ENCODE assay signal across 8 mouse cellular contexts in genomic region chr16:44332861-44333284, GRCm38 (mm10). TPM values are rescaled to one million over a fixed set of nuclear protein-coding genes. Genes with fewer than 3 reads are reported as not detected.
DNase-seq lines count a peak whose midpoint lies in the region; ATAC-seq and TF ChIP-seq lines count a peak whose summit lies in the region.

Sidt1 (minus strand) TSS chr16:44333196.

- no peak for ATAC-seq in heart, embryonic 16.5 days (replicated peaks; ENCODE audit: extremely low read depth, insufficient read depth, low FRiP score)
- peak; percentile 78 for ATAC-seq in megakaryocyte, adult 5-6 weeks (ENCODE audit: poor library complexity, severe bottlenecking)

- DNase-seq in testis, postnatal 10 days (ENCODE audit: low spot score), result no peak
- peak in 1 of 2 experiments; percentile 48 for DNase-seq in left cerebral cortex, adult 2 months (ENCODE audit: extremely low spot score in 1 of 2, low spot score in 2 of 2)
- DNase-seq in spleen, adult 12 weeks (ENCODE audit: low spot score), result peak; percentile 19
- DNase-seq in yolk sac, embryonic 10.5 days (ENCODE audit: low spot score), result no peak

- no peak for TF ChIP-seq CTCF in testis, adult 2 months (IDR thresholded peaks at IDR 0.05; ENCODE audit: control insufficient read depth, insufficient read depth, insufficient replicate concordance, low read depth, low read length)
- TF ChIP-seq CTCF in cortical plate, adult 2 months (IDR thresholded peaks at IDR 0.05; ENCODE audit: extremely low read depth, insufficient read depth, low read length), result no peak
- TF ChIP-seq CTCF in left cerebral cortex, adult 2 months (IDR thresholded peaks at IDR 0.05), result no peak; the same call in 1 of the 2 replicates

- 6% methylated on average over 15 of the region's 15 CpGs for WGBS in heart, embryonic 16.5 days

- no peak for TF ChIP-seq POLR2A in testis, adult 2 months (IDR thresholded peaks at IDR 0.05; ENCODE audit: control insufficient read depth, low read depth, low read length)
- TF ChIP-seq POLR2A in cortical plate, adult 2 months (IDR thresholded peaks at IDR 0.05; ENCODE audit: extremely low read depth, insufficient read depth, low read length), result peak; percentile 37; the same call in 1 of the 2 replicates

- peaks cover 6% of the 10 kb centered on the region for H3K4me1 ChIP-seq in testis, adult 2 months (ENCODE audit: control insufficient read depth, insufficient read depth, low read length)
- H3K4me1 ChIP-seq in cortical plate, adult 2 months (ENCODE audit: control insufficient read depth, insufficient read depth, low read length), result no peaks in the 10 kb centered on the region
- H3K4me1 ChIP-seq in heart, embryonic 16.5 days (ENCODE audit: control insufficient read depth, insufficient read depth, low read length), result peaks cover 10% of the 10 kb centered on the region

- peak within 1 kb of the TSS; percentile 61 for H3K4me3 ChIP-seq in testis, adult 2 months (ENCODE audit: control insufficient read depth, low read depth, low read length)
- H3K4me3 ChIP-seq in cortical plate, adult 2 months (ENCODE audit: insufficient read depth, low read length), result peak within 1 kb of the TSS; percentile 73
- peak within 1 kb of the TSS; percentile 58 for H3K4me3 ChIP-seq in heart, embryonic 16.5 days (ENCODE audit: low read length)
- H3K4me3 ChIP-seq in left cerebral cortex, adult 2 months, result peak within 1 kb of the TSS; percentile 62

- intact Hi-C loops in left cerebral cortex, adult 2 months (cut with DNase I), result loop anchor here (5.0 kb wide), 1 partner anchor 66 kb away; no protein-coding TSS in a partner anchor

- no peaks in the 10 kb centered on the region; the same call in 1 of the 2 replicates for H3K9me3 ChIP-seq in heart, embryonic 16.5 days (replicated peaks; ENCODE audit: control insufficient read depth, low read length)

- H3K27me3 ChIP-seq in testis, adult 2 months (ENCODE audit: control insufficient read depth, insufficient read depth, low read length), result no peaks in the 10 kb centered on the region
- peaks cover 12% of the 10 kb centered on the region for H3K27me3 ChIP-seq in heart, embryonic 16.5 days (ENCODE audit: control insufficient read depth, insufficient read depth, low read length)

- H3K4me2 ChIP-seq in heart, embryonic 16.5 days (ENCODE audit: low read depth, low read length), result peak within 1 kb of the TSS; percentile 82

- H3K27ac ChIP-seq in testis, adult 2 months (ENCODE audit: control insufficient read depth, insufficient read depth, low read depth, low read length), result no peak within 1 kb of the TSS
- peak within 1 kb of the TSS; percentile 97 for H3K27ac ChIP-seq in cortical plate, adult 2 months (ENCODE audit: insufficient read depth, low read length)
- H3K27ac ChIP-seq in heart, embryonic 16.5 days (ENCODE audit: low read length), result no peak within 1 kb of the TSS
- H3K27ac ChIP-seq in left cerebral cortex, adult 2 months, result peak within 1 kb of the TSS; percentile 96

- peak within 1 kb of the TSS; percentile 58 for H3K9ac ChIP-seq in heart, embryonic 16.5 days (ENCODE audit: low read length)

- no peaks in the 10 kb centered on the region for H3K36me3 ChIP-seq in testis, adult 2 months (ENCODE audit: control insufficient read depth, insufficient read depth, low read length)
- H3K36me3 ChIP-seq in heart, embryonic 16.5 days (ENCODE audit: control insufficient read depth, insufficient read depth), result no peaks in the 10 kb centered on the region

RNA-seq across cellular contexts. Expression of gene Sidt1, which starts in this region (rescaled TPM):
- 0.15 and 0.32 TPM in 2 replicates for polyA plus RNA-seq in testis, adult 2 months (2012; rRNA removed)
- polyA plus RNA-seq in cortical plate, adult 2 months (2012; rRNA removed), result 60.0 and 67.5 TPM in 2 replicates
- polyA plus RNA-seq in heart, embryonic 16.5 days (2015; fragmentation: Nextera tagmentation; extraction: Ambion mirVana), result 0.64 and 0.80 TPM in 2 replicates
- total RNA-seq in left cerebral cortex, adult 2 months (2021), result 10 to 100 TPM; 48.3 to 49.7 TPM
- 0.07 and 1.5 TPM in 2 replicates for total RNA-seq in megakaryocyte, adult 5-6 weeks (2015)
- 0.29 and 0.73 TPM in 2 replicates for total RNA-seq in megakaryocyte, adult 5-6 weeks (2017)

Comparison
In these comparisons a context has a peak if more than half of its experiments do, and no peak if none do; other contexts are left out.
1. RNA of gene Sidt1 (total RNA-seq): 48.3 to 49.7 TPM in left cerebral cortex, adult 2 months; 0.07 to 1.5 TPM in megakaryocyte, adult 5-6 weeks; every median in the first group is over 10 times any median in the second.
2. RNA of gene Sidt1 (polyA plus RNA-seq): 60.0 to 67.5 TPM in cortical plate, adult 2 months; 0.64 to 0.80 TPM in heart, embryonic 16.5 days and 0.15 to 0.32 TPM in testis, adult 2 months; every median in the first group is over 10 times any median in the second.
3. H3K27ac ChIP-seq: peak in cortical plate, adult 2 months (single experiment) and left cerebral cortex, adult 2 months (single experiment); none in testis, adult 2 months (single experiment) and heart, embryonic 16.5 days (single experiment).
4. Peak in every context shown above with its lines, with median percentiles within 50 percentile points of each other: H3K4me3 ChIP-seq.